Mouse (Mus musculus) kidney, postnatal 36 days (tissue): ENCODE data around the gene Gm21680.
"Not testable (repeated sequence)": the region's sequence is repeated elsewhere in the genome, so short reads cannot be mapped to it uniquely, and the experiment has no call there.

Experiments used
- DNase-seq, 2 experiments: peaks; one replicate each; pipeline ENCODE4 v3.0.0; 2021 to 2022; ENCODE audit warnings: mixed read lengths in 2 of 2

Gm21680 gene

DNA sequence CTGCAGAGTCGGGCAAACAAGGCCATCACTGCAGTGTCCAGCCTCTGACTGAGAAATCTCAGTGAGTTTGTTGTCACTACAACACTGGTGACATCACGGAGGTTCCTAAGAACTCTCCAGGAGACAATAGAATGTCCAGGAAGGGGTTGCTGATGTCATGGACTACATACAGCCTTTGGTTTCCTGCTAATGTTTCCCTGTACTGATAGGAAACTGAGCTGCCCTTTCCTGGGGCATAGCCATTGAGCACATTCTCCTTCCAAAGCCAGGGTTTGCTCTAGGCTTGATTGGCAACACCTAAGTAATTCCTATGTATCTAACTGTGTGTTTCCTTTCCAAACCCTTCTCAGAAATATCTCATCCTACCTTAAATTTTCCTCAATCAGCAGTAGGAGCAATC lies at the start of gene Gm21680:
Gene Gm21680, minus strand, starts transcription at position 101 of the 400 bp plus-strand sequence.
- DNase-seq = not testable (repeated sequence)

GRCm38 (mm10) chr5:26007697-26008096 lies 35.2 kb upstream of the Gm21680 start:
- DNase-seq = not testable (repeated sequence)

- DNase-seq = peak in 1 of 2 experiments; percentile 4
These were observed 34.7 kb upstream of the Gm21680 start for GRCm38 (mm10) chr5:26006937-26007695.

GRCm38 (mm10) chr5:26004698-26005097 lies 32.2 kb upstream of the Gm21680 start, which contains the start of gene Gm1979:
Gene Gm1979 (minus strand): TSS chr5:26004798.
- not testable (repeated sequence) for DNase-seq

GRCm38 (mm10) chr5:25988550-25988949 lies 16.1 kb upstream of the Gm21680 start, which contains the start of gene Gm21698:
Gene Gm21698 (minus strand): TSS chr5:25988650.
- DNase-seq = not testable (repeated sequence)

GRCm38 (mm10) chr5:25957050-25957449 lies 15.4 kb downstream of the Gm21680 start:
- DNase-seq = not testable (repeated sequence)

DNA sequence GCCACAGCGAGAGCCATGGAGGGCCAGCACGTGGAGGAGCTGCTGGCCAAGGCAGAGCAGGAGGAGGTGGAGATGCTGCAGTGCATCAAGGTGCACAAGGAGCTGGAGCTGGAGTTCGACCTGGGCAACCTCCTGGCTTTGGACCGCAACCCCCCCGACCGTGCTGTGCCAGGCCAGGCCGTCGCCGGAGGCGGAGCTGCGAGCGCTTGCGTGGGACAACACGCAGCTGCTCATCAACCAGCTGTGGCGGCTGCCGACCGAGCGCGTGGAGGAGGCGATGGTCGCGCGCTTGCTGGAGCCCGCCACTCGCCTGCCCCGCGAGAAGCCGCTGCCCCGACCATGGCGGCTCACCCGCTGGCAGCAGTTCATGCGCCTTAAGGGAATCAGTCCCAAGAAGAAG lies 15.9 kb downstream of the Gm21680 start:
- DNase-seq = not testable (repeated sequence)

DNA sequence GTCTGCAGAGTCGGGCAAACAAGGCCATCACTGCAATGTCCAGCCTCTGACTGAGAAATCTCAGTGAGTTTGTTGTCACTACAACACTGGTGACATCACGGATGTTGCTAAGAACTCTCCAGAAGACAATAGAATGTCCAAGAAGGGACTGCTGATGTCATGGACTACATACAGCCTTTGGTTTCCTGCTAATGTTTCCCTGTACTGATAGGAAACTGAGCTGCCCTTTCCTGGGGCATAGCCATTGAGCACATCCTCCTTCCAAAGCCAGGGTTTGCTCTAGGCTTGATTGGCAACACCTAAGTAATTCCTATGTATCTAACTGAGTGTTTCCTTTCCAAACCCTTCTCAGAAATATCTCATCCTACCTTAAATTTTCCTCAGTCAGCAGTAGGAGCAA lies 18.1 kb downstream of the Gm21680 start, which contains the start of gene Gm21671:
Gene Gm21671, minus strand, starts transcription at position 101 of the 400 bp plus-strand sequence.
- not testable (repeated sequence) for DNase-seq

- DNase-seq = not testable (repeated sequence)
These were observed 27.1 kb downstream of the Gm21680 start for GRCm38 (mm10) chr5:25945391-25945790.

GRCm38 (mm10) chr5:25942281-25942680 lies 30.2 kb downstream of the Gm21680 start, which contains the start of gene Gm21663:
Gene Gm21663 (minus strand): TSS chr5:25942381.
- not testable (repeated sequence) for DNase-seq
